Mouse (Mus musculus) telencephalon, adult 2 months (tissue): ENCODE measurements around the gene Scamp2.

ENCODE experiments used
- DNase-seq: peaks from one replicate; pipeline ENCODE4 v3.0.0-alpha.2; 2011; ENCODE audit warnings: low read depth, low spot score

Scamp2 gene

GRCm38 (mm10) chr9:57550126-57550862 is 10.4 kb upstream of the Scamp2 start:
- DNase-seq: no peak

- DNase-seq: peak; percentile 76
These were observed 8.4 kb upstream of the Scamp2 start, which contains the start of gene Mpi for GRCm38 (mm10) chr9:57552139-57552887. Gene Mpi, minus strand, starts transcription at chr9:57552763.

- no peak for DNase-seq
These were observed 7.6 kb upstream of the Scamp2 start for GRCm38 (mm10) chr9:57553119-57553518.

GRCm38 (mm10) chr9:57554753-57555152 is 6.0 kb upstream of the Scamp2 start:
- no peak for DNase-seq

DNA sequence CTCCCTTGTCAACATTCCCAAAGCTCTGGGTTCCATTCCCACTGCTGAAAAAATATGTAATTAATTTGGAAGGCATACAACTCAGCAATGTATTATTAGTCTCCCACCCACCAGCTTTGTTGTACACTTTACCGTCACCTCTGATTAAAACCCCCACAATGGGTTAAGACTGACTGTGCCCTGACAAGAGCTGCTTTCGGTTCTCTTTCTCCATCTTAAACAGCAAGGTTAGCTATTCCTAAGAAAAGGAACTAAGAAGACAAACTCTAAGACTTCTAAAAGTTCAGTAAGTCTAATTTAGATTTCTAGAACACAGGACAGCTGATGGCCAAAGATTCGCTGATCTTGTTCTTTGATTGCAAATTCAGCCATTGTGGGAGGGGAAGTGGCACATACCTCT is 3.5 kb upstream of the Scamp2 start:
- DNase-seq: no peak

GRCm38 (mm10) chr9:57558625-57559024 is 2.1 kb upstream of the Scamp2 start:
- DNase-seq: no peak

- DNase-seq: no peak
These were observed 1.2 kb upstream of the Scamp2 start for GRCm38 (mm10) chr9:57559568-57559967.

GRCm38 (mm10) chr9:57560263-57560662 is 480 bp upstream of the Scamp2 start:
- no peak for DNase-seq

- DNase-seq: no peak
These were observed 962 bp downstream of the Scamp2 start for GRCm38 (mm10) chr9:57561711-57562099.

- DNase-seq: no peak
These were observed 2.2 kb downstream of the Scamp2 start for GRCm38 (mm10) chr9:57562896-57563372.

- no peak for DNase-seq
These were observed 3.9 kb downstream of the Scamp2 start for GRCm38 (mm10) chr9:57564609-57565008.

DNA sequence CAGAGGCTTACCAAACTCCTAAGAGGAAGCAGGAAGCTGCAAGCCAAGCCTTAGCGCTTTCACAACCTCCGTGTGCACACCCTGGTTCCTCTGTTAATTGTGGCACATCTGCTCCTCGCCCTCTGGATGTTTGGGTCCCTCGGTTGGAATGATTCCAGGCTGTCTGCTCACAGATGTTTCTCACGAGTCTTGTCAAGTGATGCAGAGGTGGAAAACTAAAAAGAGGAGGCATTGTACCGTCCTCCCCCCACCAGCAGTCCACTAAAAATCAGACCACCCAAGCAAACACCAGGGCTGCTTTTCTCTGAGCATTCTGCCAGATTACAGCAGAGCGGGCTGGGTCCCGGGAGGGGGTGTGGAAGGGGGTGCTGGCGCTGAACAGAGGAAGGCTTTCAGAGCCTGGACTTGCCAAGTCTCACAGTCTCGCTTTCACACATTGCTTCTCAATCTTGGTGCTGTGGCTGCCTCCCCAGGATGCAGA is 5.0 kb downstream of the Scamp2 start:
- no peak for DNase-seq

DNA sequence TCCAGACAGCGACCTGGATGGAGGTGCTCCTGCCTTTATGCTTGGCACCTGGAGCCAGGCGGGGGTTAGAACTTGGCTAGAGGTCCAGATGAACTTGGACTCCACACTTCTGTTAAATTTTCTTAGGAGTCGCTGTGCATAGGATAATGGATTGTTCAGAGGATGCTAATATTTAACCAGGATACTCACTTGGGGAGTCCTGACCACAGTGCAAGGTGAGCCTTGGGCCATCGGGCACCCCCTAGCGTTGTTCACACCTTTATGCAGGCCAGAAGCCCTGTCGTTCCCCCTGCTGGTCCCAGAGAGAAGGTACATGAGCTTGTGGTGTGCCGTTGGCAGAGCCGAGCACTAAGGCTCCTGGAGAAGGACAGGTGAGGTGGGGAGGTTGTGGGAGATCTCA is 6.1 kb downstream of the Scamp2 start:
- no peak for DNase-seq

DNA sequence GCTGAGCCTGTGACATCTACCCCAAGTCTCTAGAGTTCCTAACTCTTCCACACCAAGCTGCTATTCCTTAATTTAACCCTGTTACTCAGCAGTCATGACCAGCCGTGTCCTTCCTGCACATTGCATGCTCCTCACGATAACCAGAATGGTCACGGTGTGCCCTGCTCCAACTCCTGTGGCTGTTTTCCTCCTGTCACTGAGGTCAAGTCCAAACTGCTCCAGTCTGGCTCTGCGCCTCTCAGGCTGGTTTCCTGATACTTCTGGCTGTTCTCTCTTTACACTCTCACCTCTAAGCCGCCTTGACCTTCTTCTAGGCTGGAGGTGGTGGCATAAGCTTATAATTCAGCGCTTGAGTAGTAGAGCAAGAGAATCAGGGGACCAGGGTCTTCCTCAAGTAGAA is 7.8 kb downstream of the Scamp2 start:
- DNase-seq: no peak

GRCm38 (mm10) chr9:57574397-57574796 is 13.7 kb downstream of the Scamp2 start:
- DNase-seq: no peak

GRCm38 (mm10) chr9:57575577-57575976 is 14.8 kb downstream of the Scamp2 start:
- DNase-seq: no peak

GRCm38 (mm10) chr9:57577144-57577849 is 16.6 kb downstream of the Scamp2 start:
- DNase-seq: no peak

DNA sequence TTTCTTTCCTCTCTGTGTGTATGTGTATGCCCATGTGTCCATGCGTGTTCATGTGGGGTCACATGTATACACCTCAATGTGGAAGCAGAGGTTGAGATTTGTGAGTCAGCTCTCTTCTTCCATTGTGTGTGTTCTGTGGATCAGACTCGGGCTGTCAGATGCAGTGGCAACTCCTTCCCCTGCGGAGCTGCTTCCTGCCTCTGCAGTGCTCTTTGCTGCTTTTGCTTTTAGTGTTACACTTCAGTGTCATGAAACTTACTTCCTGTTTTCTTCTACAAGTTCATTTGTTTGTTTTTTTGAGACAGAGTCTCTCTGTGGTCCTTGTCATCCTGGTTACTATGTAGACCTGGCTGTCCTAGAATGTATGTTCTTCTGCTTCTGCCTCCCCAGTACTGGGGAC is 24.2 kb downstream of the Scamp2 start:
- DNase-seq: no peak

DNA sequence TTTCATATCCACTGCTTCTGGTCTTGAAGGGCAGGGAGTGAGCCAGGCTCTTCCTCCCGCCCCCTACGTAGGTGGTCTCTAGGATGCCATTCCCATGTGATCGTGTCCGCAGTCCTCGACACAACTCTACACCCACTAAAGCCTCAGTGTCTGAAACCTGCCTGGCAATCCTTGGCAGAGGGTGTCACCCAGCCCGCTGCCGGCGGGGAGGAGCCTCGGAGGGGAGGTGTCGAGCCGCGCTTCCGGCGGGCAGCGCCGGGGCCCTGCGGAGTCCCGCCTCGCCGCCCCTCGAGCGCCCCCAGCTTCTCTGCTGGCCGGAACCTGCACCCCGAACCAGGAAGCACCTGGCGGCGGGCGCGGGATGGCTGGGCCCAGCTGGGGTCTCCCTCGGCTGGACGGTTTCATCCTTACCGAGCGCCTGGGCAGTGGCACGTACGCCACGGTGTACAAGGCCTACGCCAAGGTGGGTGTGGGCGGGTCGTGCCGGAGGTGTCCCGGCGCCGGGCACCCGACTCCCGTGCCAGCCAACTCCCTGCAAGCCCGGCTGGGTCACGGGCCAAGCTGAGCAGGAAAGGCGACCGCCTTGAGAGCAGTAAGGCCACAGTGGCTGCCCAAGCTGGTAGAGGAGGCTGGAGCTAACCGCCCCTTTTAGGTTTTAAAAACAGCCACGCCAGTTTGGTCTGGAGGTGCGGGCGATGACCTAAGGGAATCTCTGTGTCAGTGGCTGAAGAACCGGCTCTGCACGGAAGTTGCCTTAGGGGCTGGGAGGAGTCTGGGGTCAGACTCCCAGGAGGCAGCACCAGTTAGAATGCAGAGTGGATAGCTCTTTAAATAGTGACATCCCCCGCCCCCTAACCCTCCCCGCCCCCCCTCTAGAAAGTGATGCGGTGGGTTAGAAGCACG is 28.7 kb downstream of the Scamp2 start, which contains the start of gene Ulk3:
TSS of gene Ulk3 (plus strand) at position 229 of the 903 bp plus-strand sequence.
- peak; percentile 50 for DNase-seq

GRCm38 (mm10) chr9:57590726-57591125 is 30.0 kb downstream of the Scamp2 start:
- peak; percentile 53 for DNase-seq
